Mouse (Mus musculus): Measurements from ENCODE around the gene Rpl5.

DNA sequence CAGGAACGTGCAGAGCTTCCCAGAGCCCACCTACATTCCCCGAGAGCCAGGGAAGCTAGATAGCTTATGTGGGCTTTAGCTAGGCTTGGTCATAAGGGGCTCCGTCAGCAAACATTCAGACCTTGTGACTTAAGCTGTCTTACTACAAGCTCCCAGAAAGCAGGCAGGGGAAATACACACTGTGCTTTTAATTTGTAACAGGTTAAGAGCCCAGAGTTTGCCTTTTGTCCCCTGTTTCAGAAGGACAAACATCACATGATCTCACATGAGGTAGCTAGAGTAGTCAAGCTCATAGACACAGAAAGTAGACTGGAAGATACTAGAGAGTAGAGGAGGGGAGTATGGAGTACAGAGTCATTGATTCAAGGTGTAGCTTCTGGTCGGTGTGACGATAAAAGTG, 19.6 kb upstream of the Rpl5 start:
- TF ChIP-seq CTCF (IDR thresholded peaks at IDR 0.05; ENCODE audit: insufficient read depth, low read depth, low read length) (no peak), POLR2A (IDR thresholded peaks at IDR 0.05; ENCODE audit: insufficient read depth, low read depth, low read length) (no peak)
